Mouse (Mus musculus) limb, embryonic 14.5 days (tissue): ENCODE results near the gene Tjp3. TPM values are rescaled to one million over a fixed set of nuclear protein-coding genes. Genes with fewer than 3 reads are reported as not detected.
A peak's percentile ranks its signal among the peaks of the same experiment; 100 is the strongest.

ENCODE experiments used
- ATAC-seq: fragments of 200-750 bp; cut with Nextera tagmentation; 2 replicates; pipeline ENCODE4 v1.8.0; 2017; ENCODE audit warnings: low read depth, moderate number of reproducible peaks, moderate TSS enrichment; ENCODE audit not compliant: low FRiP score
- DNase-seq: peaks from one replicate; pipeline ENCODE4 v3.0.0-alpha.2; 2015; ENCODE audit warnings: low spot score
- H3K27ac ChIP-seq: fragments of 300-500 bp; sonication (generic); replicated peaks from 2 replicates; pipeline ENCODE4 v1.5.1; 2014; ENCODE audit warnings: low read depth, mild to moderate bottlenecking, low read length, moderate library complexity, mixed read lengths
- H3K27me3 ChIP-seq: fragments of 300-500 bp; sonication (generic); 2 replicates; pipeline ENCODE4 v1.6.1; 2014; ENCODE audit warnings: low read length, mixed read lengths; ENCODE audit not compliant: control insufficient read depth, insufficient read depth
- H3K36me3 ChIP-seq: fragments of 300-500 bp; sonication (generic); 2 replicates; pipeline ENCODE4 v1.6.1; 2014; ENCODE audit warnings: mild to moderate bottlenecking, low read length, moderate library complexity, mixed read lengths; ENCODE audit not compliant: control insufficient read depth, insufficient read depth
- H3K4me1 ChIP-seq: fragments of 300-500 bp; sonication (generic); 2 replicates; pipeline ENCODE4 v1.6.1; 2014; ENCODE audit warnings: antibody characterized with exemption, low read length, mixed read lengths; ENCODE audit not compliant: control insufficient read depth, insufficient read depth
- H3K4me2 ChIP-seq: fragments of 300-500 bp; sonication (generic); replicated peaks from 2 replicates; pipeline ENCODE4 v1.6.1; 2014; ENCODE audit warnings: low read depth, mild to moderate bottlenecking, low read length, moderate library complexity; ENCODE audit not compliant: severe bottlenecking
- H3K4me3 ChIP-seq: fragments of 300-500 bp; sonication (generic); replicated peaks from 2 replicates; pipeline ENCODE4 v1.5.1; 2014; ENCODE audit warnings: low read length
- H3K9ac ChIP-seq: fragments of 300-500 bp; sonication (generic); 2 replicates; pipeline ENCODE4 v1.6.1; 2014; ENCODE audit warnings: mild to moderate bottlenecking, low read depth, low read length, moderate library complexity; ENCODE audit not compliant: severe bottlenecking
- H3K9me3 ChIP-seq: fragments of 300-500 bp; sonication (generic); 2 replicates; pipeline ENCODE4 v1.6.1; 2016; ENCODE audit warnings: low read length; ENCODE audit not compliant: control insufficient read depth
- POLR2A ChIP-seq: fragments of 200-500 bp; IDR thresholded peaks from 2 replicates; pipeline ENCODE4 v1.8.0; 2012; ENCODE audit warnings: inconsistent platforms, mild to moderate bottlenecking, moderate library complexity, borderline replicate concordance; ENCODE audit not compliant: insufficient read depth, insufficient read length; ENCODE audit errors: extremely low read depth
- WGBS: fragments of 180-500 bp; shearing (Covaris S2); extraction: QIAGEN DNeasy Blood & Tissue Kit; methylation state at CpG from one replicate; pipeline ENCODE4 v1.1.7; 2014; 5-methylcytosine and 5-hydroxymethylcytosine counted together
- polyA plus RNA-seq, 2 experiments: library from polyadenylated mRNA; depleted of rRNA in 1 of 2; stranded (reverse) in 1 of 2; unstranded in 1 of 2; fragments of >200 nt; fragmentation: Nextera tagmentation in 1 of 2; extraction: Ambion mirVana in 1 of 2; gene quantifications; 2 replicates each; pipeline versions ENCODE4 v1.2.1 to v1.2.3; 2012 to 2014

Tjp3 gene
- polyA plus RNA-seq, 2 experiments, result 2.8 to 5.2 TPM

DNA sequence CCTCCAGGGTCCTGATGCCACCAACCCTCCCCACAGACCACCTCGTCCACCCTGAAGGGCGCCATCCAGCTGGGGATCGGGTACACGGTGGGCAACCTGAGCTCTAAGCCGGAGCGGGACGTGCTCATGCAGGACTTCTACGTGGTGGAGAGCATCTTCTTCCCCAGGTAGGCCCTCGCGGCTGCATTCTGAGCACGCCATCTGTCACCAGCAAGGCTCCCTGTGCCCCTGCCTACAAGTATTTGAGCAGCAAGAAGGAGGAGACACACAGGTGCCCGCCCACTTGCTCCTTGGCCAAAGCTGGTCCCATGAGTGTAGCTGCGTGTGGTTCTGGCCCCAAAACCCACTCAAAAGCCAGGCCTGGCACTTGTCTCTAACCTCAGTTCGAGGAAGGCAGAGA, 14.3 kb upstream of the Tjp3 start:
- DNase-seq, result no peak
- no peak for TF ChIP-seq POLR2A
- Histone ChIP-seq H3K27me3 (no peaks in the 10 kb centered on the region), H3K4me2 (no peak overlapping the region), H3K4me1 (no peaks in the 10 kb centered on the region), H3K9me3 (no peaks in the 10 kb centered on the region), H3K27ac (no peak overlapping the region), H3K9ac (no peak overlapping the region), H3K36me3 (peaks cover 51% of the 10 kb centered on the region), H3K4me3 (no peak overlapping the region)
- no peak for ATAC-seq
- WGBS, result 95% methylated on average over 8 of the region's 14 CpGs

DNA sequence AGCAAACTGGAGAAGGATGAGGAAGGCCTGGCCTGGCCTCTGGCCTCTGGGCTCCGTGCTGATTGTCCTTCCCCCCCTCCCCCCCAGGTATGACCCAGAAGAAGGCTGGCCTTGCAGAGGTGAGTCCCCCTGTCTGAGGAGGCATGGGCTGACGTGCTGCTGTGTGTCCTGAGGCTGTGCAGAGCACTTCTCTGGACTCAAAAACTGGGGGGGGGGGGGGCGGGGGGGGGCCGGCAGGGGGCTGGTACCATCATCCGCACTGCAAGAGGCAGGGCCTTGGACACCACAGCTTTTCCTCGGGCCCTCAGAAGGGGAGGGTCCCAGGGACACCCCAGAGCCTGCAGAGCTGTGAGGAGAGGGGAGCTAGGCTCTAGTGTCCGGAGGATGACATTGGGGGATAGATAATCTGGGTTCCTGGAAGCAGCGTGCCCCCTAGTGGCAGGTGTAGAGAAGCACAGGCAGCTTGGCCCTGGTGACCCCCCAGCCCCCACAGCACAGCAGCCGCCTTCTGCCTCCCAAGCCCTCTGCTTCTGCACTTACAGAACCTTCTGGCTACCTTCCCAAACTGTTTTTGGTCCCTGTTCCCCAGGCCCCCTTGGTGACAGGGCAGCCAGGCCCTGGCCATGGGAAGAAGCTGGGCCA, 13.3 kb upstream of the Tjp3 start:
- no peak overlapping the region for H3K27ac ChIP-seq
- no peak overlapping the region for H3K4me2 ChIP-seq
- no peak for DNase-seq
- no peak overlapping the region for H3K9ac ChIP-seq
- WGBS, result 17% methylated on average over 5 of the region's 9 CpGs
- no peaks in the 10 kb centered on the region for H3K27me3 ChIP-seq
- TF ChIP-seq POLR2A, result no peak
- peaks cover 44% of the 10 kb centered on the region for H3K36me3 ChIP-seq
- H3K4me3 ChIP-seq, result no peak overlapping the region
- H3K4me1 ChIP-seq, result no peaks in the 10 kb centered on the region
- H3K9me3 ChIP-seq, result no peaks in the 10 kb centered on the region
- ATAC-seq, result no peak

DNA sequence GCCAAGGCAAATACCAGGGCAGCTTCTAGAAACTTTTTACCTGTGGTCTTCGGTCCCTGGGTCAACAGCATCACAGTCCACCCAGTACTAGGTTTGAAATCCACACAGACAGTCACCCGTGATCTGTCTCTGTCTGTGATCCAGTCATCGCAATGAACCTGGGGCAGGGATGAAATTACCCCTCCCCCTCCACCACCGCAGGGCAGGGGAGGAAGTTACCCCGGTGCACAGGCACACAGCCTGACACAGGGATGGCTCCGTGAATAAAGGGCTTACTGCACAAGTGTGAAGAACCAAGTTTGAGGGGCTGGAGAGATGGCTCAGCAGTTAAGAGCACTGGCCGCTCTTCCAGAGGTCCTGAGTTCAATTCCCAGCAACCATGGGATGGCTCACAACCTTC, 12.4 kb upstream of the Tjp3 start:
- H3K4me1 ChIP-seq, result no peaks in the 10 kb centered on the region

DNA sequence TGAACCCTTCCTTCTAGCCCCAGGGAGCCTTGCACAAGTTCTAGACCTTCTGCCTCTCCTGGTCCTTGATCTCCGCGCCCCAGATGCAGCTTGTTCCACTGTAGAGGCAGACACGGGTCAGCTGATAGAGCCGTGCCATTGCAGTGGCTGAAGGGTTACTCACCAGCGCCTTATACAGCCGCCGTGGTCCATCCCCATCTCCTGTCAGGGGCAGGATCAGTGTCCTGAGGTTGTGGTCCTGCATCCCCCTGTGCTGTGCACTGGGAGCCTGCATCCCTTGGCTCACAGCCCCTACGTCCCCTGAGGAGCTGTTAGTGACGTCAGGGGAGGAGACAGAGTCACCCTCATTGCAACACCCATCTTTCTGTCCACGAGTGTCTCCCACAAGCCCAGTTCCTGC, 11.9 kb upstream of the Tjp3 start:
- 84% methylated on average over 10 of the region's 10 CpGs for WGBS
- Histone ChIP-seq H3K4me2 (no peak overlapping the region), H3K9me3 (no peaks in the 10 kb centered on the region), H3K36me3 (peaks cover 32% of the 10 kb centered on the region), H3K27ac (no peak overlapping the region), H3K9ac (0 out of 2 replicates have a peak overlapping the region, but pooled peaks have one; percentile 12), H3K4me3 (no peak overlapping the region), H3K27me3 (no peaks in the 10 kb centered on the region), H3K4me1 (no peaks in the 10 kb centered on the region)
- DNase-seq (no peak), ATAC-seq (no peak)
- no peak for TF ChIP-seq POLR2A

More for the DNA sequence above, 12.4 kb upstream of the Tjp3 start:
- Histone ChIP-seq H3K9me3 (no peaks in the 10 kb centered on the region), H3K9ac (no peak overlapping the region), H3K36me3 (peaks cover 37% of the 10 kb centered on the region), H3K4me3 (no peak overlapping the region), H3K27ac (no peak overlapping the region), H3K27me3 (no peaks in the 10 kb centered on the region), H3K4me2 (no peak overlapping the region)
- ATAC-seq (no peak), DNase-seq (no peak)
- WGBS, result 80% methylated on average over 7 of the region's 7 CpGs
- TF ChIP-seq POLR2A, result no peak

DNA sequence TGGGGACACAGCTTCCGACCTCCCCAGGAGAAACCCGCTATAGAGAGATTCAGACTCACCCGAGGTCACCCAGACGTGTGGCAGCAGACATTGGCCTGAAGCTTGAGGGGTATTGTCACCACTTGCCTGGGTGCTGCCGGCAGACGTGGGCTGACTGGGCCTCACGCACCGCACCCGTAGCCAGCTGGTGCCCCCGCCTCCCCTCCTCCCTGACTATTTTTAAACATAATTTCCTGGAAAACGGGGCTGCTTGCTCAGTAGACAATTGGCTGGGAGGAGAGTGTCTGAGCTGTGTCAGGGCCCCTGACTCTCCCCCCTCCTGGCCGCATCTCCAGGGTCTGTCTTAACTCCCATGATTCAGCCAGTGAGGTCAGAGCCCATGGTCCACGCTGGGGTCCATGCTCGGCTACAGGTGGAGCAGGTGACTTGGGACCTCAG, 11.4 kb upstream of the Tjp3 start:
- DNase-seq (no peak), ATAC-seq (no peak)
- Histone ChIP-seq H3K36me3 (peaks cover 27% of the 10 kb centered on the region), H3K27me3 (no peaks in the 10 kb centered on the region), H3K4me3 (no peak overlapping the region), H3K9me3 (no peaks in the 10 kb centered on the region), H3K9ac (0 out of 2 replicates have a peak overlapping the region, but pooled peaks have one; percentile 12), H3K4me1 (no peaks in the 10 kb centered on the region), H3K4me2 (no peak overlapping the region), H3K27ac (no peak overlapping the region)
- WGBS, result 70% methylated on average over 14 of the region's 14 CpGs
- TF ChIP-seq POLR2A, result no peak
